Mouse (Mus musculus): ENCODE measurements around the gene Zfp638.

GRCm38 (mm10) chr6:83908386-83908785 lies 41.5 kb downstream of the Zfp638 start:
- TF ChIP-seq ZNF384 (IDR thresholded peaks at IDR 0.05; ENCODE audit: low read depth, low read length), result no peak
- no peak for TF ChIP-seq ZC3H11A (IDR thresholded peaks at IDR 0.05; ENCODE audit: borderline replicate concordance, low read depth, low read length)
- no peak for TF ChIP-seq HCFC1 (IDR thresholded peaks at IDR 0.05; ENCODE audit: borderline replicate concordance, insufficient read depth, low read length)
